Mouse (Mus musculus) C3H10T1/2 (cell line): ENCODE results near the gene Xpnpep3. TPM values are rescaled to one million over a fixed set of nuclear protein-coding genes. Genes with fewer than 3 reads are reported as not detected.

ENCODE experiments used
- polyA plus RNA-seq, 2 experiments: library from polyadenylated mRNA; unstranded; fragments of >200 nt; fragmentation: generic; extraction: Trizol; gene quantifications; one replicate each; pipeline ENCODE4 v1.2.1; 2012; ENCODE audit warnings: missing spikeins in 2 of 2

Xpnpep3 gene
- 1 to 10 TPM in 1 of 2 experiments, under 1 TPM in 1; 0.69 to 5.0 TPM for polyA plus RNA-seq

DNA sequence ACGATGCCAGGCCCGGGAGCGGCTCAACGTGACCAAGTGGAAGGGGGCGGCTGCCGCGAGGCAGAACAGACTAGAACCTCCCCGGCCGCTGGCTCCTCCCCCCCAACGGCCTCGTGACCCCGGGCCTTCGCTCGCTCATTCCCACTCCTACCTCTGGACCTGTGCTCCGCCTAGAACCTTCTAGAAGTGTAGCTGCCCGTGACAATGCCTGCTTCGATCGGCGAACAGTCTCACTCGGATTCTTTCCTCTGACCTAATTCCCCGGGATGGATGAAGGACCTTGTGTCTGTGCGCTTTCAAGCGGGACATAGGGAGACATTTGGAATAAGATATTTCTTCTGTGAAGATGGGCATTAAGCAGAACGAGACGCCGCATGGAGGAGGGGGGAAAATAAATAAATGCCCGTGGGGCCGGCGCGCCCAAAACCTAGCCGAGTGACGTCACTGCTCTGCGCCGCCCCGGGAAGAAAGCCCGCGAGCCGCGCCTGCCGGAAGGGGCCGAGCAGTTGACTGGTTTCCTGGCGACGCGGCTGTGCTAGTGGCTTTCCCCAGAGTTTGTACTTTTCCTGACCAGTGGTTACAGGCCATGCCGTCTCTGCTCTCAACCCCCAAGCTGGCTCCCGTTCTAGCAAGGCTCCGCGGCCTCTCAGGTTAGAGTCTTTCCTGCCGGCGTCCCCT is at the start of gene Xpnpep3, which contains the start of gene St13:
TSS of gene Xpnpep3 (plus strand) at position 501 of the 678 bp plus-strand sequence.
TSS of gene St13 (minus strand) at position 440 of the 678 bp plus-strand sequence.

DNA sequence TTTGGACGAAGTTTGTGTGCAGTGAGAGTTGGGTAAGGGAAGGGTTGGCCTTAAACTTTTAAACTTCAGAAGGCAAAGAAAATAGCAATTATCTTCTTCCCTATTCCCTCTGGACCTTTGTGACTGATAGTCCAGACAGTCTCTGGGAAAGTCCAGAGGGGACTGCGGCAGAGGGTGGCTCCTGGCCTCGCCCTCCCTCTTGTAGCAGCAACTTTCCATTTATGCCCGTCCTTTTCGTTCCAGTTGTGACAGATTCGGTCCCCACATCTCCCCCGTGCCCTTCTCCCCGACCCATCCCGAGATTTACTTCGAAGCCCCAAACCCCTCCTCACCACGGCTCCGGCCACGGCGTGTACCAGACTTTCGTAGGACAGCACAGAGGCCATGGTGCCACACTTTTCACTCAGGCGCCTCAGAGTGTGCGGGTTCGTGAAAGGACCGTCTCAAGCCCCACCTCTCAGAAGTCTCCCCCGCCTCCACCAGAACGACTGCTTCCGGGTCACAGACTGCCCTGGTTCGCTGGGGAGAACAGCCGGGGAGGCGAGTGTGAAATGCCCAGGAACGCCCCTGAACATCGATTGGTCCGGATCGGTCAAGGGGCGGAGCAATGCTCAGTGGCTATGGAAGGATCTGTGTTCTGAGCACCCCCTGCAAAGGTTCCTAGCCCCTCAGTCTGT is 39.5 kb upstream of the Xpnpep3 start, which contains the start of gene Slc25a17:
TSS of gene Slc25a17 (minus strand) at position 468 of the 677 bp plus-strand sequence.

DNA sequence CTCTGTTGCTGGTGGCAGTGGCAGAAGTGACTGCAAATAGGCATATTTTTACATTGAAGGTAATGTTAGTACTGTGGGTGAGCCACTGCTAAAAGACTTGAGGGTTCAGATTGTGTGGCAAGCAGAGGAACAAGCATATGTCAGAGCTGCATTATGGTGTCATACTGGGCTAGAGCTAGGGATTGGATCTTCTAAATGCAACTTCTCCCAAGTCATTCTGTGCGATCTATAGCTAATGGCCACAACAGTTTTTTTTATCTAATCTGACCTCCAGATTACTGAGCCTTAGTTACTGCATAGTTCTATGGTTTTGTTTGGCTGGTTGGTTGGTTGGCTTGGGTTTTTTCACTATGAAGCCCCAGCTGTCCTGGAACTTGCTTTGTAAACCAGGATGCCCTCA is 8.3 kb downstream of the Xpnpep3 start, which contains the start of gene Dnajb7:
TSS of gene Dnajb7 (minus strand) at position 101 of the 400 bp plus-strand sequence.

DNA sequence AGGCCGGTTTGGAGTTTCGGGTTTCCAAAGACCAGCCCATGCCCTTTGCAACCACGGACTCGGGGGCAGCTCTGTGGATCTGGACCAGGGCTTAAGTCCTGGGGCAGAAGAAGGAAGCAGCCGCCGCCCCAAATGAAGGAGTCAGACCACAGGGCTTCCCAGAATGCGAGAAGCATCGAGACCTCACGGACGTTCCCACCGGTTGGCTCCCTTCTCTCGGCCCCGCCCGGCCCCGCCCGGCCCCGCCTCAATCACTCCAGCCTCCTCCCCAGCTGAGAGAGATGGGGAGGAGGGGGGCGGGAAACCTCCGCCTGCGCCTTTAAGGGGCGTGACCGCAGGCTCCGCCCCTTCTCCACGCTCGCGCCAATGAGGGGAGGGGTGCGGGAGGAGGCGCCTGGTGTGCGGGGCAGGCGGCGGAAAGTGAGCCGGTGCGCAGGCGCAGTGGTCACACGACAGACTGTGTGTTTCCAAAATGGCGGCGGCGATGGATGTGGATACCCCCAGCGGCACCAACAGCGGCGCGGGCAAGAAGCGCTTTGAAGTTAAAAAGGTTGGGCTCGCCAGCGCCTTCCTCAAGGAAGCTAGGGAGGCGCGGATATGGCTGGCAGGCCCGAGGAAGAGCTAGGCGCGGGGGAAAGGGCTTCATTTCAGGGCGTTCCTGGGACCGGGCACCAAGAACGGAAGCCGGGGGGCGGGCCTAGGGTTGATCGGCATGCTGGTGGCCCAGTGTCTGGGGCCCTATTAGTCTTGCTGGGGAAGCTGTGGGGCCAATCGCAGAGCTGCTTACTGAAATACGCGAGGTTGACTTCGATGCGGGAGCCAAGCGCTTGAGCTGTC is 66.2 kb downstream of the Xpnpep3 start, which contains the start of gene Rbx1:
TSS of gene Rbx1 (plus strand) at position 396 of the 837 bp plus-strand sequence.

Other genes starting within 250 kb of the Xpnpep3 start
- gene Mrtfa, start 209.4 kb upstream of the Xpnpep3 start, polyA plus RNA-seq, result 10 to 100 TPM; 18.8 to 43.7 TPM
- under 1 TPM in 1 of 2 experiments, not detected in 1; 0.05 TPM for gene Mchr1, start 164.6 kb upstream of the Xpnpep3 start, polyA plus RNA-seq
- gene Slc25a17, start 39.3 kb upstream of the Xpnpep3 start, polyA plus RNA-seq, result 10 to 100 TPM; 14.5 to 55.1 TPM
- 100 to 1,000 TPM in 1 of 2 experiments, 10 to 100 TPM in 1; 61.0 to 115 TPM for gene St13, start 61 bp upstream of the Xpnpep3 start, polyA plus RNA-seq
- under 1 TPM in 1 of 2 experiments, not detected in 1; 0.37 TPM for gene Dnajb7, start 8.2 kb downstream of the Xpnpep3 start, polyA plus RNA-seq
- 100 to 1,000 TPM; 239 to 465 TPM for gene Rbx1, start 66.2 kb downstream of the Xpnpep3 start, polyA plus RNA-seq
- 10 to 100 TPM in 1 of 2 experiments, 1 to 10 TPM in 1; 2.6 to 19.4 TPM for gene Ep300, start 185.2 kb downstream of the Xpnpep3 start, polyA plus RNA-seq